Mouse (Mus musculus) spleen, adult 2 months (tissue): Measurements from ENCODE around the gene Adarb1.

Experiments used
- CTCF ChIP-seq: fragments of 200-500 bp; IDR thresholded peaks from 2 replicates; pipeline ENCODE4 v1.5.1; 2011; ENCODE audit warnings: mild to moderate bottlenecking, inconsistent platforms; ENCODE audit not compliant: insufficient read depth, insufficient read length, insufficient replicate concordance; ENCODE audit errors: extremely low read depth
- POLR2A ChIP-seq: fragments of 200-500 bp; IDR thresholded peaks from 2 replicates; pipeline ENCODE4 v1.6.1; 2011; ENCODE audit warnings: low read depth, low read length, inconsistent platforms

DNA sequence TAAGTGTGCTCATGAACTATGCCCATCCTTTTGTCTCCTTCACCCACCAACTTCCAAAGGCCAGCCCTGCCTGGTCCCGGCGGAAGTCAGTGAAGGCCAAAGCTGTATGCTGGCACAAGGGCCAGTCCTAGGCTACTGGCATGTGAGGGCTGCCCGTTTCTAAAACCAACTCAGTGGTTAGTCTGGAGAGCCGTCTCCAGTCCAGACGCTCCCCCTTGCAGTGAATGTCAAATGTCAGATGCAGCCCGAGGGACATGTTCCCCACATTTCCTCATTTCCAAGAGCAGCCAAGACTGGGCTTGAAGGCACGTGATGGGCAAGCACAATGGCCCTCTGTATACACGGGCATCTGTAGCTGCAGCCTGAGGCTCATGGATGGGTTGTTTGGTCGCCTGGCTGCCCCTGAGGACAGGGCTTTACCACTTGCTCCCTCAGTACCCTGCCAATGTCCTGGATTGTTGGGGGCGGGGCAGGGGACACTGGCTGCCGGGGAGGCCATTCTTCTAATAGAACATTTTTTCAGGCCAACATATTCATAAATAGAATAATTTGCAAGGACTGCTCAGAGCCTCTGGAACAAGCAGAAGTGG lies 174.4 kb downstream of the Adarb1 start:
- TF ChIP-seq POLR2A, result no peak
- no peak for TF ChIP-seq CTCF
